Mouse (Mus musculus): ENCODE data around the gene Arrdc5.

- TF ChIP-seq POLR2A (IDR thresholded peaks at IDR 0.05; ENCODE audit: insufficient read length, low read depth) (no peak), USF1 (IDR thresholded peaks at IDR 0.05; ENCODE audit: low read depth) (no peak), MYOG (IDR thresholded peaks at IDR 0.05; ENCODE audit: control insufficient read depth in 1 of 3, insufficient read depth in 1 of 3, insufficient read length in 2 of 3, low read depth in 2 of 3) (no peak), MAX (IDR thresholded peaks at IDR 0.05; ENCODE audit: low read depth) (no peak), POLR2AphosphoS2 (IDR thresholded peaks at IDR 0.05; ENCODE audit: insufficient read length, low read depth) (no peak), E2F4 (IDR thresholded peaks at IDR 0.05; ENCODE audit: insufficient read depth) (no peak), TCF12 (IDR thresholded peaks at IDR 0.05; ENCODE audit: insufficient read depth, poor library complexity, severe bottlenecking) (no peak), TCF3 (IDR thresholded peaks at IDR 0.05; ENCODE audit: insufficient read length, low read depth) (no peak), CEBPB (IDR thresholded peaks at IDR 0.05; ENCODE audit: insufficient read depth, poor library complexity, severe bottlenecking) (no peak), REST (IDR thresholded peaks at IDR 0.05; ENCODE audit: insufficient read depth, insufficient read length) (no peak), MYOD1 (IDR thresholded peaks at IDR 0.05; ENCODE audit: control insufficient read depth in 1 of 3, insufficient read length in 2 of 3, low read depth in 2 of 3) (no peak)
Measured at GRCm38 (mm10) chr17:56269741-56270140, 30.3 kb downstream of the Arrdc5 start.
